Mouse (Mus musculus) left cerebral cortex, adult 2 months (tissue): ENCODE results near the gene Plekha5. TPM values are rescaled to one million over a fixed set of nuclear protein-coding genes. Genes with fewer than 3 reads are reported as not detected.

ENCODE experiments used
- DNase-seq, 2 experiments: peaks; one replicate each; pipeline ENCODE4 v3.0.0; 2021 to 2022; ENCODE audit warnings: low spot score in 2 of 2, mixed read lengths in 1 of 2; ENCODE audit errors: extremely low spot score in 1 of 2
- H3K27ac ChIP-seq: fragments of 200-600 bp; 2 replicates; pipeline ENCODE4 v1.8.1; 2022
- H3K4me3 ChIP-seq: fragments of 200-600 bp; 2 replicates; pipeline ENCODE4 v1.8.1; 2022
- CTCF ChIP-seq: fragments of 200-600 bp; IDR thresholded peaks from 2 replicates; pipeline ENCODE4 v1.8.1; 2022; ENCODE audit warnings: antibody characterized with exemption, mild to moderate bottlenecking, moderate library complexity
- intact Hi-C: fragments of 180-260 bp; cut with DNase I; formaldehyde crosslinking; loops from one replicate; pipeline ENCODE4 v1.15.1; 2025
- total RNA-seq, 2 experiments: library from RNA; stranded (reverse); gene quantifications; 2 replicates each; pipeline ENCODE4 v1.2.3; 2021

Gene Plekha5
- total RNA-seq, 2 experiments from 2014 or later: 117 to 121 TPM

GRCm38 (mm10) chr6:140460398-140460797 lies 36.5 kb downstream of the Plekha5 start:
- intact Hi-C loops: no loop called here
- H3K27ac ChIP-seq: no peak overlapping the region
- H3K4me3 ChIP-seq: no peak overlapping the region
- DNase-seq: no peak
- no peak for TF ChIP-seq CTCF

GRCm38 (mm10) chr6:140464818-140465217 lies 41.0 kb downstream of the Plekha5 start:
- H3K27ac ChIP-seq: peak overlapping the region; percentile 55
- H3K4me3 ChIP-seq: no peak overlapping the region
- TF ChIP-seq CTCF: no peak
- intact Hi-C loops: no loop called here
- no peak for DNase-seq

DNA sequence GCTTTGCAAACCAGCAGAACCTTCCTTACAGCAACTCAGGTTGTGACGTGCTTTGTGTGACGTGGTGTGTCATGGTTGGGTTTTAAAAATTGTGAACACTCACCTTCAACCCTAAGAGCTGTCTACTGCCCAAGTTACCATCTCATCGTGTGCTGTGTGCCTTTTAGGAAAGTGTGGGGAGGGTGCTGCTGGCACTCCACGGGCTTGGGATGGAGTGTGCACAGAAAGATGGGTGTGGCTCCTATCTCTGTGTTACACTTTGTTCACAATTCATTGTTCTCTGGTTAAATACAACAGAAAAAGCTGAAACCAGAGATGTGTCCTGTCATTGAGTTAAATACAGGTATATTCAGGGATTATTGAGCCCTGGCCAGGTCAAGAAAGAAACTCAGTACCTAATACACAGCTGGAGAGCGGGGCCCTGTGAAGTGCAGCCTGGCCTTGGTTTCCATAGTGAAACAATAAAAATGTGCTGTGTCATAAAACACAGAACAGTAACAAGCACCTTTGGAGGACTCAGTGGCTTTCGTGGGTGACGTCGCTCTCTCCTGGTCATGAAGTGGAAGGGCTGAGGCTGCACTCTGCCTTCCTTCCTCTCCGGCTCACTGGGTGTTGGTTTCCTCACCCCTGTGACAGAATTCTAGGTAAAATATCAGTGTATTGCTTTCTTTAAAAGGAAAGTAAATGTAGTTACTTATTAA lies 42.2 kb downstream of the Plekha5 start:
- H3K27ac ChIP-seq: peak overlapping the region; percentile 55
- no peak overlapping the region for H3K4me3 ChIP-seq
- intact Hi-C loops: loop anchor here (1.0 kb wide), 1 partner anchor 12 kb away; no protein-coding TSS in a partner anchor
- DNase-seq: no peak
- no peak for TF ChIP-seq CTCF

DNA sequence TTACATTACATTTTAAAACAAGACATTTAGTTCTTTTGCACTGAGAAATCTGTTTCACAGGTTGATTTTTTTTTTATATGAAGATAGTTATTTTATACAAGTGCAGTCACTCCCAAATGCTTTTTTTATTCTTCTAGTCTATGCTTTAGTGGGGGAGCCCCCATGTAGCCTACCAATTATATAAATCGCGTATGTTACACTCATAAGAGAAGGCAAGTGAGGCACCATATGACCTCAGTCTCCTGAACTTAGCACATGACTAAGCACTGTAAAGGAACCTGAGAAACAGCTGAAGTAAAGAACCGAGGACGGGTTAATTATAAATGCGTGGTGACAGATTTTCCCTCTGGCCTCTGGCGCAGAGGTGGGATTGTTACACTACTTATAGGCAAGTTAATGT lies 43.0 kb downstream of the Plekha5 start:
- no peak overlapping the region for H3K4me3 ChIP-seq
- no peak for TF ChIP-seq CTCF
- intact Hi-C loops: loop anchor here (1.0 kb wide), 1 partner anchor 11 kb away; no protein-coding TSS in a partner anchor
- H3K27ac ChIP-seq: peak overlapping the region; percentile 83
- DNase-seq: no peak

GRCm38 (mm10) chr6:140467851-140468250 lies 44.0 kb downstream of the Plekha5 start:
- intact Hi-C loops: no loop called here
- Histone ChIP-seq H3K4me3 (no peak overlapping the region), H3K27ac (peak overlapping the region; percentile 25; the same call in 1 of the 2 replicates)
- TF ChIP-seq CTCF: no peak
- no peak for DNase-seq

GRCm38 (mm10) chr6:140469791-140470190 lies 45.9 kb downstream of the Plekha5 start:
- TF ChIP-seq CTCF: no peak
- Histone ChIP-seq H3K4me3 (no peak overlapping the region), H3K27ac (no peak overlapping the region)
- intact Hi-C loops: no loop called here
- DNase-seq: no peak

GRCm38 (mm10) chr6:140471751-140472150 lies 47.9 kb downstream of the Plekha5 start:
- intact Hi-C loops: loop anchor here (2.0 kb wide), 1 partner anchor 83 kb away; no protein-coding TSS in a partner anchor
- DNase-seq: no peak

GRCm38 (mm10) chr6:140472345-140472744 lies 48.5 kb downstream of the Plekha5 start:
- peak; percentile 64 to 70 for DNase-seq
- Histone ChIP-seq H3K4me3 (no peak overlapping the region), H3K27ac (no peak overlapping the region)
- peak; percentile 86 for TF ChIP-seq CTCF
- intact Hi-C loops: loop anchor here (2.0 kb wide), 1 partner anchor 82 kb away; no protein-coding TSS in a partner anchor

More at GRCm38 (mm10) chr6:140471751-140472150, 47.9 kb downstream of the Plekha5 start:
- Histone ChIP-seq H3K4me3 (no peak overlapping the region), H3K27ac (no peak overlapping the region)
- no peak for TF ChIP-seq CTCF

DNA sequence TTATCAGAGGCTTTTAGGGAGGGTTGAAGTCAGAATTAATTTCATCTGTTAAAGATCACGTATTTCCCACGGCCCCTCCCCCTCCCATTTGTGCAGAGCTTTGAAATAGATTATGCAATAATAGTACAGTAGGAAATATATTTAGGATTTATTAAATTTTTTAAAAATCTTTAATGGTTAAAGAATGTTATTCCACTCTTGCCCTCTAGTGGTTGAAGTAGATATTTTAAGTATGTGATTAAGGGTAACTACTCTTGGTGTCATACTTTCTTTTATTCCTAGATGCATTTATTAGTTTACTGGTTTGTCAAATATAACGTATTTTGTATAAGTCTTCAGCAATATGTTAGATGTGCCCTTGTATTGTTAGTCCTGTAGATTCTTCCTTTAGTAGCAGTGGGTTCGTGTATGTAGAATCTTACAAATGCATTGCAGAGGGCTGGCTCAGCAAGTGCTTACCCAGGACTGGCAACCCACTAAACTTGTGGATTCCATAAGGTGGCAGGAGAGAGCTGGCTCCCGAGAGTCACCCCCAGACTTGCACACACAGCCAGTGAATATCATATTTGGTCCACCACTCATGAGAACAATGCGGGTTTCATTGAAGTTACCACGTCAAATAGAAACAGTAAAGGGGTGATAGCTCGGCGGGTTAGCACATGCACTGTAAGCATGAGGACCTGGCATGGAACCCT lies 51.7 kb downstream of the Plekha5 start:
- H3K27ac ChIP-seq: no peak overlapping the region
- intact Hi-C loops: loop anchor here (5.0 kb wide), 1 partner anchor 37 kb away; no protein-coding TSS in a partner anchor
- TF ChIP-seq CTCF: peak; percentile 53

DNA sequence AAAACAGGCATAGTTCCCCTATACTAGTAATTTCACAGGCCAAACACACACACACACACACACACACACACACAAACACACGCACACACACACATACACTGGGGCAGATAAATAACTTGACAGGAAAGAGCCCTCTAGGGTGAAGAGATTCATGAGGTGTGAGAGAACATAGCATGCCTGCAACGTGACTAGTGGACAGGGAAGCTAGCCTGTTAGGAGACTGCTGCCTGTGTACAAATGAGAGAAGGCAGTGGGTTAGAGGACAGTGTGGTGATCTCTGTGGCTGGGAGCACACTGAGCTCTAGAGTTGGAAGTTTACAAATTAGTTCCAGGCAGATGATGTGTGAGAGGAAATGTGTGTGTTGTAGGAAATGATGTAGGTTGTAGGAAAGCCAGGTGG lies 53.1 kb downstream of the Plekha5 start:
- no peak for DNase-seq
- Histone ChIP-seq H3K4me3 (no peak overlapping the region), H3K27ac (no peak overlapping the region)
- intact Hi-C loops: loop anchor here (5.0 kb wide), 1 partner anchor 35 kb away; no protein-coding TSS in a partner anchor
- TF ChIP-seq CTCF: no peak

More for the DNA sequence above, 51.7 kb downstream of the Plekha5 start:
- no peak overlapping the region for H3K4me3 ChIP-seq
- DNase-seq: no peak

GRCm38 (mm10) chr6:140478031-140478430 lies 54.2 kb downstream of the Plekha5 start:
- Histone ChIP-seq H3K4me3 (no peak overlapping the region), H3K27ac (peak overlapping the region; percentile 33)
- TF ChIP-seq CTCF: no peak
- no peak for DNase-seq
- intact Hi-C loops: loop anchor here (1.0 to 5.0 kb wide), 2 partner anchors 12 to 34 kb away; no protein-coding TSS in a partner anchor

GRCm38 (mm10) chr6:140478943-140479342 lies 55.1 kb downstream of the Plekha5 start:
- intact Hi-C loops: loop anchor here (1.0 to 5.0 kb wide), 2 partner anchors 13 to 33 kb away; no protein-coding TSS in a partner anchor
- DNase-seq: peak; percentile 46 to 59
- TF ChIP-seq CTCF: no peak
- Histone ChIP-seq H3K27ac (peak overlapping the region; percentile 33), H3K4me3 (no peak overlapping the region)
